Mouse (Mus musculus) thymus, postnatal 36 days (tissue): ENCODE measurements around the gene Pcgf1.

Experiments used
- DNase-seq, 2 experiments: peaks; one replicate each; pipeline ENCODE4 v3.0.0; 2022; ENCODE audit warnings: mixed read lengths in 2 of 2

Pcgf1 gene

DNA sequence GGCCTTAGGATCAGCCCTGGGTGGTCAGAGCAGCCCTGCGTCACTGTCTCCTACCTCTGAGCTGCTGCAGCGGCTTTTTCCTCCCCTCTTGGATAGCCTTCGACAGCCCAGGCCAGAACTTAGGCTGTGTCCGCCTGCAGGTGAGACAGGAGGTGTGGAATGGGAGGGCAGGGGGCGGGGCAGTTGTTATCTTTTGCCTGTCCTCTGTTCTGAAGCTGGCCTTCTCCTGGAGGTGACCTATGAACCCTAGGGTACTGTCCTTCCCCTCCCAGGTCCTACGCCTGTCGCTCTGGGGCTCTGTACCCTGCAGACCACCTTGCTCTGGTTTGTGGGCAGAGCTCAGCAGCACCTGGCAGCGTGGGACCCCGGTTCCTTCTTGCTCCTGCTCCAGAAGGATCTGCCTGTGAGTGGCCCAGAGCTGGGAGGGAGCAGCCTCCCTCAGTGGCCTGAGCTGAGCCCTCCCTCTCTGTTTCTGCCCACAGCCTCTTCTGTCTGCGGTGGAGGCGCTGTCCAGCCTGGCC is 25.5 kb downstream of the Pcgf1 start:
- no peak for DNase-seq

DNA sequence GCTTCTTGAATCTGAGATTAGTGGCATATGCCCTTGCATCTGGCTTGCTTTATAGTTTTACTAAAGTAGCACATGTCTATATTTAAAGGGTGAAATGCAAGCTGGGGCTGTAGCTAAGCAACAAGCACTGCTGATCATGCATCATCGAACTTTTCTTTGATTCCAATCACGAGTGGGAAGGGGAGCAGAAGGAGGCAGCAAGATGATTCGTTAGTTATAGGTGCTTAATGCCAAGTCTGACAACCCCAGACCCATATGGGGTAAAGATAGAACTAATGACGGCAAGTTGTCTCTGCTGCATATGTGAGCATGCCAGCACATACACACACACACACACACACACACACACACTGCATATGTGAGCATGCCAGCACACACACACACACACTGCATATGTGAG is 26.5 kb downstream of the Pcgf1 start:
- no peak for DNase-seq

- DNase-seq: peak; percentile 83
Measured at GRCm38 (mm10) chr6:83107566-83108400, 30.1 kb downstream of the Pcgf1 start.

- peak; percentile 70 to 72 for DNase-seq
Measured at GRCm38 (mm10) chr6:83108762-83109668, 31.3 kb downstream of the Pcgf1 start, which contains the start of gene Mrpl53. Gene Mrpl53 (plus strand): TSS chr6:83109040.

DNA sequence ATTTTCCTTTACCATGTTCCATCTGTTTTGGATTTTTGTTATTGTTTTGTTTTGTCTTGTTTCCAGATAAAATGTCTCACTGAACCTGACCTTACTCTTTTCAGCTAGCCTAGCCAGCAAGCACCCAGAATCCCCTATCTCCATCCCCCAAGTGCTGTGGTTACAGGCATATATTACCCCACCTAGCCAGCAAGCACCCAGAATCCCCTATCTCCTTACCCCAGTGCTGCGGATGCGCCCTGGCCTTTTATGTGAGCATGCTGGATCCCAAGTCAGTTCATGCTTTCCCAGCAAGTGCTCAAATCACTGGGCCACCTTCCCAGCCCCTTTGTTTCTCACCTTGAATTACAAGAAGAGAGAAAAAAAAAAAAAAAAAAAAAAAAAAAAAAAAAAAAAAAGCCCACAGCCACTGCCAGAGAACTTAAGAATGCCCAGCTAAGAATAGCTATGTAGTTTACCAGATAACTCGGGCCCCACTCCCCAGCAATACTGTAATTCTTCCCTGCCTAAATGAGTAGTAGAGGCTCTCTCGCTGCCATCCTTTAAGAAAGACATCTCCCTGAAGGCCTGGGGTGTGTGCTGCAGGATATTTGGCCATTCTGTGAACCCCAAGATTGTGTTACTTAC is 34.0 kb downstream of the Pcgf1 start:
- no peak for DNase-seq

DNA sequence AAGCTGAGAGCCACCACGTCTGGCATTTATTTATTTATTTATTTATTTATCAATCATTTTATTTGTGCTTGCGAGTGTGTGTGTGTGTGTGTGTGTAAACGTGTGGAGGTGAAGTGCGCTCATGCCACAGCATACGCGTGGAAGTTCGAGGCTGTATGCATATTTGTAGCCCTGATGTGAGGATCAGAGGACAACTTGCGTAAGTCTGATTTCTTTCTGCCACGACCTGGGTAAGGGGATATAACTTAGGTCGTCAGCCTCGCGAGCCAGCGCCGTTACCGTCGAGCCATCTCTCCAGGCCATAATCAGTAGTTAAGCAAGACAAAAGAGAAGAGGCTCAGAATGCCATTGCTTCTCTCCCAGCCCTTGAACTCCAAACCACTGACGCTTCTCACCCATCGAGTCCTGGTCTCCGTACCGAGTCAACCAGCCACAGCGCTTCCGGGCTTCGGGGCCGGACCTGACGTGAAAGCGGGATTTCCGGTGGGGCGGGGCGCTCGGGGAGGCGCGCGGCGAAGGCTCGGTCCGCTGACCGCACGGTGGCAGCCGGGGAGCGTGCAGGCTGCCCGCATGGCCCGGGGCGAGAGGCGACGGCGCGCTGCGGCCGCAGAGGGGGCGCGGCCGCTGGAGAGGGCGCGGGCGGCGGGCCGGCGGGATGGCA is 37.5 kb downstream of the Pcgf1 start, which contains the start of gene Mogs:
Mogs (plus strand) TSS at position 486 of the 661 bp plus-strand sequence.
- peak; percentile 92 to 93 for DNase-seq

DNA sequence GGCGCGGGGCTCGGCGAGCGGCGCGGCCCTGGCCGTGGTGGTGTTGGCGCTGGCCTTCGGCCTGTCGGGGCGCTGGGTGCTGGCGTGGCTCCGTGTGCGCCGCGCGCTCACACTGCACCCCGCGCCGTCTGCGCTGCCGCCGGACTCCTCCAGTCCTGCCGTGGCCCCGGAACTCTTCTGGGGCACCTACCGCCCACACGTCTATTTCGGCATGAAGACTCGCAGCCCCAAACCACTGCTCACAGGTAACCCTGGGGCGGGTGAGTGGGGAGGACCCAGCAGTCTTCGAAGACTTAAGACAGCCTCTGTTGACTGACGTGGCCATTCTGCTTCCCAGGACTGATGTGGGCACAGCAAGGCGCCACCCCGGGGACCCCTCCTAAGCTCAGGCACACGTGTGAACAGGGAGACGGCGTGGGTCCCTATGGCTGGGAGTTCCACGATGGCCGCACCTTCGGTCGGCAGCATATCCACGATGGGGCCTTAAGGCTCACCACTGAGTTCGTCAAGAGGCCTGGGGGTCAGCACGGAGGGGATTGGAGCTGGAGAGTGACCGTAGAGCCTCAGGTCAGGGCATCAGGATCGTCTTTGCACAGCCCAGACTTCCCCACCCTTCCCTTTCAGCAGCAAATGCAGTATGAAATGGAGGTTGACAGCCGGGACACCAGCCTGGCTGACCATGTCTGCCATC is 38.2 kb downstream of the Pcgf1 start:
- DNase-seq: peak in 1 of 2 experiments; percentile 36

GRCm38 (mm10) chr6:83116373-83117164 is 38.9 kb downstream of the Pcgf1 start:
- no peak for DNase-seq

GRCm38 (mm10) chr6:83117165-83117438 is 39.4 kb downstream of the Pcgf1 start:
- DNase-seq: no peak

DNA sequence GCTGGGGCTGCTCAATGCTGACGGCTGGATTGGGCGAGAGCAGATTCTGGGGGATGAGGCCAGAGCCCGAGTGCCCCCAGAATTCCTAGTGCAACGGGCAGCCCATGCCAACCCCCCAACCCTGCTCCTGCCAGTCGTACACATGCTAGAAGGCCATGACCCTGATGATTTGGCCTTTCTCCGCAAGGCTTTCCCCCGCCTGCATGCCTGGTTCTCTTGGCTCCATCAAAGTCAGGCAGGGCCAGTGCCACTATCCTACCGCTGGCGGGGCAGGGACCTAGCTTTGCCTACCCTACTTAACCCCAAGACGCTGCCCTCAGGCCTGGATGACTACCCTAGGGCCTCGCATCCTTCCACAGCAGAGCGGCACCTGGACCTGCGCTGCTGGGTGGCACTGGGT is 39.9 kb downstream of the Pcgf1 start:
- DNase-seq: no peak

- DNase-seq: no peak
Measured at GRCm38 (mm10) chr6:83118369-83118768, 40.7 kb downstream of the Pcgf1 start.

DNA sequence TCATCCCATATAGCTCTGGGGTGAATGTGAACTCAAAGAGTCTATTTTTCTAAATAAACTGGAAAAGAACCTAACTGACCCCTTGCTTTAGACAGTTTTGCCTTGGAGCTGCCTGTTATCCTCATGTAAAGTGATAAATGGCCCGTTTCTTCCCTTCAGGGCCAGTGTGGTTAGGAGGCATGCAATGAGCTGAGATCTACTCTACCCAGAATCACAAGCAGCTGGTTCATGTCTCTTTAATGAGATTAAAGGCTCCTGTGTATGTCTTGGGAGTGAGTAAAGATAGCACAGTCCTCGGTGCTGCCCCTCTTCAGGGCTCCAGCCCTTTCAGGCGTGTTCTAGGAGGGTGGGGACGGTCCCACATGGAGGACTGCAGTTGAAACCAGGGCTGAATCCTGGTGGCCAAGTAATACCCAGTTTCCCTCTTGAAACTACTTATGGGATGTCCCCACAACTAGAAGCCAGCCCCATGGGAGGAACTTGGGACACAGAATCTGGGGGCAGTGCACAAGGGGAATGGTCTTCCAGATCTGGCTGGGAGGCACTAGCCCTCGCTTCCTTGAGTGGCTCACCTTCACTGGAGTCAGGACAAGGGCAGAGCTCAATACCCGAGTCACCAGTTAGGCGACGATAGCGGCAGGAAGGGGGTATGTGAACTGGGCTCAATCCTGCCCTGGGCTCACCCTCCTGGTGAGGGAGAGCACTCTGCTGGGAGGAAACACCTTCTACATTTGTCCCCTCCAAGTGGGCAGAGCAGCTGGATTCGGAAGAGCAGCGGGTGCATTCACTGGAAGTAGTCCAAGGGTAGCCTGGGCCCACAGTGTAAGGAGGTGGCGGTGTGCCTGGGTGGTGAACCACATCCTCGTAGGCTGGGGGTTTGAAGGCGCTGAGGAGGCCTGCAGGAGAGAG is 41.4 kb downstream of the Pcgf1 start:
- peak; percentile 29 to 43 for DNase-seq

DNA sequence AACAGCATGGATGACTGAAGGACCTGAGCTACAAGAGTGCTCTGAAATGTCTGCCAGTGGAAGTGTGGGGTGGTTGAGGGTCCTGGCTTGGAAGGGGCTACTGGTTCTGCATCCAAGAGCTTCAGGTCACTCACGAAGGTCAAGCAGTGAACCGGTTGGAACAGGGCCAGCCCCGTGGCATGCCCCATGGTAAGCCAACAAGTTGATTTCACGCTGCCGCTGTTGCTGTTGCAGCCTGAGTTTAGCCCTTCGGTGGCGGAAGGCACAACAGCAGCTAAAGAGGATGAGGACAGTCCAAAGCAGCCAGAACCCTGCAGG is 42.0 kb downstream of the Pcgf1 start:
- no peak for DNase-seq

GRCm38 (mm10) chr6:83120930-83121862 is 43.5 kb downstream of the Pcgf1 start, which contains the start of gene Wbp1:
Gene Wbp1 (minus strand): TSS chr6:83121559.
- DNase-seq: peak; percentile 86 to 94

DNA sequence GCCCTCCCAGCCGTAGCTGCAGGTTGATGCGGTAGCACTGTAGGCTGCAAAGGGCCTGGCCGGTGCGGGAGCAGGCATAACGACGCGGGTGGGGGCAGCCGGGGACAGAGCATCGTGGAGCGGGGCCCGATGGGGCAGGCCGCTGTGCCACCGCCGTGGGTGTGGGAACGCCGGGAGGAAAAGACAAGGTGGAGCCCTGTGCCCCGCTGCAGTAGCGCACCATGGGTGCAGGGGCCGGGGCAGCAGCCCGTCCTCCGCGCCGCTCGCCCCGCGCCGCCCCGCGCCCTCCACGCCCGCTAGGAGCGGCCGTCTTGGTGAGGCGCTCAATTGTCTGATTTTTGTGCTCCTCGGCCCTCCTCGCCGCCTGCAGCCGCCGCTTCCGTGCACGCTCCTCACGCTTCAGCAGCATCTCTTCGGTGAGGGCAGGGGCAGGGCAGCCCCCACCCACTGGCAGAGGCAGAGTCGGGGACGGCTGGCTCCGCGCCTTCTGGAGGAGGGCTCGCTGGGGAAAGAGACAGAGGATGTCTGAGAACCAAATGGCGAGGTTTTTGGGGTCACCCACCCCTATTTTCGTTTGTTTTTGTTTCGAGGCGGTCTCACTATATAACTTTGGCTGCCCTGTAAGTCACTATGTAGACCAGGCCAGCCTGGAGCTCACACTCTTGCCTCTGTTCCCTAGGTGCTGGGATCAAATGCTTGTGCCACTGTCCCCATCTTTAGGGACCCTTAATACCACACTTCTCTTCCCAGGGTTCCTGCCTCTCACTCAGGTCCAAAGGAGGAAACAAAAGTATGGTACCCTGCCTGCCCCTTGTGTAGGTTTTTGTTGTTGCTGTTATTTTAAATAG is 44.4 kb downstream of the Pcgf1 start:
- peak in 1 of 2 experiments; percentile 64 for DNase-seq

GRCm38 (mm10) chr6:83122961-83123360 is 45.3 kb downstream of the Pcgf1 start:
- no peak for DNase-seq

DNA sequence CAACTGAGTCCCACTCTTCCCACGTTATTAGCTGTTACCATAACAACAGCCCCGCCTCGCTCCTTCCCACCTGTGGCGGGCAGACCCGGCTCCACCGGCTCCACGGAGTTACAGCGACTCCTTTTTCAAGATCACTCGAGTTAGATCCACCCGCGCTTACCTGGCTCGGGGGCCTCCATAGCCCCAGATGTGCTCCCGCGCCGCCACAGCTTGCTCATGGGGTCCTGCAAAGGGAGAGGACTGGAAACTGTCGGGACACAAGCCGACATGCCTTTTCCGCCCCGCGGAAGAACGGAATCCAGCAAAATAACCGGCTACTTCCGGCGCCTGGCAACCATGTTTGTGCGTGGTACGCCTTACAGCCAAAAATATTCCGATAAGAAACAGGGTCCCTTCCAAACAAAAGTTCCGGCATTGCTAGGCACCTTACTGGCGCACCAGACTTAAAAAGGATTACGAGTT is 47.2 kb downstream of the Pcgf1 start:
- DNase-seq: peak; percentile 88 to 89

DNA sequence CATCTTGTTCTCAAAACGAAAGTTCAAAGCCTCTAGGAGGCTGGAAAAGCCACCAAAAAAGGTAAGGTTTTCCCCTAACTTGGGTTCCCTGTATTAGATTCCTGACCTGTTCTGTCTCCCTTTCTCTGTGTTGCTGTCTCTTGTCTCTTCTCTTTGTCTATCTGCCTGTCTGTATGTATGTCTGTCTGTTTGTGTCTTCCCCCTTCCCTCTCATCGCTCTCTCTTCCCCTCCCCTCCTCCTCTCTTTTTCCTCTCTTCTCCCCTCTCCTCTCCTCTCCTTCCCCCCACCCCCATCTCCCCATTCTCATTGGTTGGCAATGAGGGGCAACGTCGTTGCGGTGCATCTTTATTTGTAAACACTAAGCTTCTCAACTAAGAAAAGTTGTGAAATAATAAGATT is 47.7 kb downstream of the Pcgf1 start, which contains the start of gene Ino80b:
Ino80b (minus strand) TSS at position 101 of the 400 bp plus-strand sequence.
- DNase-seq: no peak
